Mouse (Mus musculus) MEL (cell line): ENCODE measurements at regions not wholly inside any gene's neighbourhood (a gene's known extent, or its start where the extent isn't known, plus 50 kb on each side); places are given as distances from the start of the nearest gene placed in this dataset.

Experiments used
- DNase-seq: peaks from one replicate; pipeline ENCODE4 v3.0.0; 2011; ENCODE audit warnings: low read depth, low spot score
- H3K27ac ChIP-seq: 2 replicates; pipeline ENCODE4 v1.5.1; 2012; ENCODE audit warnings: low read depth, mild to moderate bottlenecking, control low read depth, low read length, moderate library complexity; ENCODE audit not compliant: control insufficient read depth
- H3K27me3 ChIP-seq, 2 experiments: fragments of 150-350 bp in 1 of 2; sonication (generic) in 1 of 2; 2 replicates each; pipeline ENCODE4 v1.6.1; 2012; ENCODE audit warnings: low read length in 2 of 2, mild to moderate bottlenecking in 2 of 2, improper control_type of control experiment in 1 of 2, moderate library complexity in 1 of 2; ENCODE audit not compliant: insufficient read depth in 2 of 2, control insufficient read depth in 1 of 2
- H3K36me3 ChIP-seq, 2 experiments: 2 replicates each; pipeline ENCODE4 v1.6.1; 2012 to 2014; ENCODE audit warnings: low read length in 2 of 2, improper control_type of control experiment in 1 of 2, inconsistent platforms in 1 of 2, mild to moderate bottlenecking in 1 of 2; ENCODE audit not compliant: insufficient read depth in 2 of 2, control insufficient read depth in 1 of 2
- H3K4me1 ChIP-seq, 2 experiments: fragments of 150-350 bp in 1 of 2; sonication (generic) in 1 of 2; 2 replicates each; pipeline ENCODE4 v1.6.1; 2012; ENCODE audit warnings: low read length in 2 of 2, improper control_type of control experiment in 1 of 2, mild to moderate bottlenecking in 1 of 2; ENCODE audit not compliant: insufficient read depth in 2 of 2, control insufficient read depth in 1 of 2
- H3K4me3 ChIP-seq, 2 experiments: fragments of 150-350 bp in 1 of 2; sonication (generic) in 1 of 2; 2 replicates each; pipeline ENCODE4 v1.5.1; 2012; ENCODE audit warnings: low read depth in 2 of 2, low read length in 2 of 2, mild to moderate bottlenecking in 2 of 2, moderate library complexity in 2 of 2, control low read depth in 1 of 2, improper control_type of control experiment in 1 of 2; ENCODE audit not compliant: control insufficient read depth in 1 of 2, insufficient read depth in 1 of 2
- H3K79me2 ChIP-seq: 2 replicates; pipeline ENCODE4 v1.6.1; 2012; ENCODE audit warnings: mild to moderate bottlenecking, low read length, moderate library complexity; ENCODE audit not compliant: control insufficient read depth, poor library complexity, insufficient read depth
- H3K9ac ChIP-seq: 2 replicates; pipeline ENCODE4 v1.6.1; 2012; ENCODE audit warnings: low read depth, mild to moderate bottlenecking, control low read depth, low read length, moderate library complexity; ENCODE audit not compliant: control insufficient read depth, poor library complexity, severe bottlenecking
- H3K9me3 ChIP-seq: fragments of 150-350 bp; sonication (generic); replicated peaks from 2 replicates; pipeline ENCODE4 v1.6.1; 2012; ENCODE audit warnings: mild to moderate bottlenecking, low read length, improper control_type of control experiment, moderate library complexity; ENCODE audit not compliant: insufficient read depth
- BHLHE40 ChIP-seq: IDR thresholded peaks from 2 replicates; pipeline ENCODE4 v1.6.1; 2012; ENCODE audit warnings: low read depth, mild to moderate bottlenecking, inconsistent platforms, low read length, improper control_type of control experiment, borderline replicate concordance
- CHD1 ChIP-seq: IDR thresholded peaks from 2 replicates; pipeline ENCODE4 v1.6.1; 2012; ENCODE audit warnings: low read depth, mild to moderate bottlenecking, inconsistent platforms, low read length, improper control_type of control experiment
- CTCF ChIP-seq, 3 experiments: IDR thresholded peaks in 2 of 3; conservative IDR thresholded peaks in 1 of 3; 2 replicates each; pipeline ENCODE4 v1.5.1; 2011 to 2012; ENCODE audit warnings: low read length in 3 of 3, low read depth in 2 of 3, mild to moderate bottlenecking in 2 of 3, improper control_type of control experiment in 1 of 3, inconsistent platforms in 1 of 3, mixed read lengths in 1 of 3, moderate library complexity in 1 of 3; ENCODE audit not compliant: control insufficient read depth in 1 of 3, insufficient read depth in 1 of 3, poor library complexity in 1 of 3, severe bottlenecking in 1 of 3
- E2F4 ChIP-seq: IDR thresholded peaks from 2 replicates; pipeline ENCODE4 v1.6.1; 2011; ENCODE audit warnings: low read depth, low read length, improper control_type of control experiment, borderline replicate concordance
- EP300 ChIP-seq, 2 experiments: IDR thresholded peaks; 2 replicates each; pipeline ENCODE4 v1.6.1; 2011; ENCODE audit warnings: improper control_type of control experiment in 2 of 2, low read length in 2 of 2, low read depth in 1 of 2, mild to moderate bottlenecking in 1 of 2
- GABPA ChIP-seq: IDR thresholded peaks from 2 replicates; pipeline ENCODE4 v1.6.1; 2012; ENCODE audit warnings: low read depth, mild to moderate bottlenecking, inconsistent platforms, low read length, improper control_type of control experiment, moderate library complexity
- GATA1 ChIP-seq: IDR thresholded peaks from 2 replicates; pipeline ENCODE4 v1.6.1; 2011; ENCODE audit warnings: low read depth, low read length, improper control_type of control experiment
- HCFC1 ChIP-seq: IDR thresholded peaks from 2 replicates; pipeline ENCODE4 v1.6.1; 2012; ENCODE audit warnings: low read depth, mild to moderate bottlenecking, inconsistent platforms, low read length, improper control_type of control experiment, moderate library complexity
- JUND ChIP-seq: IDR thresholded peaks from 2 replicates; pipeline ENCODE4 v1.6.1; 2011; ENCODE audit warnings: low read depth, mild to moderate bottlenecking, improper control_type of control experiment, low read length
- MAFK ChIP-seq: IDR thresholded peaks from 2 replicates; pipeline ENCODE4 v1.6.1; 2011; ENCODE audit warnings: low read depth, mild to moderate bottlenecking, low read length, improper control_type of control experiment, borderline replicate concordance
- MAX ChIP-seq: IDR thresholded peaks from 2 replicates; pipeline ENCODE4 v1.6.1; 2011; ENCODE audit warnings: low read length, improper control_type of control experiment
- MAZ ChIP-seq: IDR thresholded peaks from 2 replicates; pipeline ENCODE4 v1.6.1; 2012; ENCODE audit warnings: low read depth, mild to moderate bottlenecking, inconsistent platforms, low read length, improper control_type of control experiment
- MEF2A ChIP-seq: IDR thresholded peaks from 2 replicates; pipeline ENCODE4 v1.6.1; 2014; ENCODE audit warnings: low read depth, mild to moderate bottlenecking, inconsistent platforms, low read length, improper control_type of control experiment; ENCODE audit not compliant: poor library complexity, insufficient replicate concordance, severe bottlenecking; ENCODE audit errors: extremely low read depth
- MYB ChIP-seq: IDR thresholded peaks from 2 replicates; pipeline ENCODE4 v1.6.1; 2011; ENCODE audit warnings: mild to moderate bottlenecking, low read depth, low read length, improper control_type of control experiment
- NELFE ChIP-seq: IDR thresholded peaks from 2 replicates; pipeline ENCODE4 v1.6.1; 2011; ENCODE audit warnings: low read depth, low read length, improper control_type of control experiment
- POLR2A ChIP-seq, 2 experiments: IDR thresholded peaks; 2 replicates each; pipeline ENCODE4 v1.6.1; 2011 to 2012; ENCODE audit warnings: low read length in 2 of 2, mild to moderate bottlenecking in 2 of 2, control low read depth in 1 of 2, improper control_type of control experiment in 1 of 2, low read depth in 1 of 2, moderate library complexity in 1 of 2; ENCODE audit not compliant: control insufficient read depth in 1 of 2, insufficient read depth in 1 of 2, poor library complexity in 1 of 2
- POLR2AphosphoS5 ChIP-seq: IDR thresholded peaks from 2 replicates; pipeline ENCODE4 v1.6.1; 2012; ENCODE audit warnings: low read depth, borderline replicate concordance, mild to moderate bottlenecking, inconsistent platforms, low read length, moderate library complexity, mixed read lengths
- RAD21 ChIP-seq: IDR thresholded peaks from 2 replicates; pipeline ENCODE4 v1.6.1; 2011; ENCODE audit warnings: mild to moderate bottlenecking, low read depth, low read length, improper control_type of control experiment
- RCOR1 ChIP-seq: IDR thresholded peaks from 2 replicates; pipeline ENCODE4 v1.6.1; 2012; ENCODE audit warnings: low read depth, mild to moderate bottlenecking, inconsistent platforms, low read length, improper control_type of control experiment
- TAL1 ChIP-seq: IDR thresholded peaks from 2 replicates; pipeline ENCODE4 v1.6.1; 2012; ENCODE audit warnings: mild to moderate bottlenecking, inconsistent platforms, low read length, moderate library complexity, mixed read lengths
- TBP ChIP-seq: IDR thresholded peaks from 2 replicates; pipeline ENCODE4 v1.8.0; 2011; ENCODE audit warnings: low read depth, low read length, improper control_type of control experiment
- TCF12 ChIP-seq: IDR thresholded peaks from 2 replicates; pipeline ENCODE4 v1.6.1; 2014; ENCODE audit warnings: low read depth, mild to moderate bottlenecking, inconsistent platforms, low read length, improper control_type of control experiment, moderate library complexity
- USF1 ChIP-seq: IDR thresholded peaks from 2 replicates; pipeline ENCODE4 v1.6.1; 2014; ENCODE audit warnings: low read depth, mild to moderate bottlenecking, inconsistent platforms, low read length, improper control_type of control experiment, moderate library complexity
- USF2 ChIP-seq, 2 experiments: IDR thresholded peaks; 2 replicates each; pipeline ENCODE4 v1.6.1; 2011 to 2012; ENCODE audit warnings: improper control_type of control experiment in 2 of 2, low read length in 2 of 2, borderline replicate concordance in 1 of 2, inconsistent platforms in 1 of 2, low read depth in 1 of 2, mild to moderate bottlenecking in 1 of 2; ENCODE audit not compliant: insufficient read depth in 1 of 2
- ZKSCAN1 ChIP-seq: IDR thresholded peaks from 2 replicates; pipeline ENCODE4 v1.6.1; 2012; ENCODE audit warnings: low read depth, mild to moderate bottlenecking, inconsistent platforms, low read length, improper control_type of control experiment, moderate library complexity
- ZMIZ1 ChIP-seq: IDR thresholded peaks from 2 replicates; pipeline ENCODE4 v1.6.1; 2012; ENCODE audit warnings: low read depth, mild to moderate bottlenecking, inconsistent platforms, low read length, improper control_type of control experiment, moderate library complexity
- ZNF384 ChIP-seq: IDR thresholded peaks from 2 replicates; pipeline ENCODE4 v1.6.1; 2012; ENCODE audit warnings: low read depth, mild to moderate bottlenecking, inconsistent platforms, low read length, improper control_type of control experiment

DNA sequence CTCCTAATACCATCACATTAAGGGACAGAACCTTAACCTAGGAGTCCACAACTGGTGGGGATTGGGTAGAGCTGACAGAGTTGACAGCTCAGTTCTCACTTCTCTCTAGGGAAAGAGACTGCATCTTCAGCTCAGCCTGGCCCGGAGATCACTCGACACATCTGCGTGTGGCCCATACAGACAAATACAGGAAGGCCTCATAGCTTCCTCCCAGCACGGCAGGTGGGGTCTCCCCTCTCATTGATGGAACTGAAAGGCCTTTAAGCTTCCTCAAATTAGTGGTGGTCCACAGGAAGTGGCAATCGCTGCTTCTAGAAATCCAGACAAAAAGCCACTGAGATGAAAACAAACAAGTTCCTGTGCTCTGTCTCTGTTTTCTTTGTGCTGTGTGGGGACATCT lies 83.4 kb upstream of the Cxcr4 start:
- Histone ChIP-seq H3K27me3 (no peaks in the 10 kb centered on the region), H3K36me3 (no peaks in the 10 kb centered on the region), H3K79me2 (no peaks in the 10 kb centered on the region), H3K9me3 (no peaks in the 10 kb centered on the region), H3K4me3 (no peak overlapping the region), H3K4me1 (no peaks in the 10 kb centered on the region), H3K27ac (no peak overlapping the region), H3K9ac (no peak overlapping the region)
- TF ChIP-seq BHLHE40, result no peak
- no peak for DNase-seq

GRCm38 (mm10) chr1:128672306-128672705 lies 80.2 kb upstream of the Cxcr4 start:
- Histone ChIP-seq H3K4me3 (no peak overlapping the region), H3K79me2 (no peaks in the 10 kb centered on the region), H3K9me3 (no peaks in the 10 kb centered on the region), H3K36me3 (no peaks in the 10 kb centered on the region), H3K27ac (no peak overlapping the region), H3K9ac (no peak overlapping the region), H3K4me1 (no peaks in the 10 kb centered on the region), H3K27me3 (no peaks in the 10 kb centered on the region)
- DNase-seq, result no peak
- TF ChIP-seq MAFK, result no peak
- TF ChIP-seq CTCF (IDR thresholded peaks at IDR 0.05 in 2 of 3, conservative IDR thresholded peaks at IDR 0.05 in 1 of 3; ENCODE audit: control insufficient read depth in 1 of 3, insufficient read depth in 1 of 3, low read depth in 2 of 3, low read length in 3 of 3, poor library complexity in 1 of 3, severe bottlenecking in 1 of 3), result no peak
- no peak for TF ChIP-seq USF1
- no peak for TF ChIP-seq RCOR1
- no peak for TF ChIP-seq HCFC1
- no peak for TF ChIP-seq GATA1
- no peak for TF ChIP-seq EP300 (IDR thresholded peaks at IDR 0.05; ENCODE audit: low read depth in 1 of 2, low read length in 2 of 2)
- TF ChIP-seq MAZ, result no peak
- TF ChIP-seq JUND, result no peak
- TF ChIP-seq POLR2AphosphoS5, result no peak
- TF ChIP-seq ZMIZ1, result no peak
- TF ChIP-seq POLR2A (IDR thresholded peaks at IDR 0.05; ENCODE audit: control insufficient read depth in 1 of 2, insufficient read depth in 1 of 2, low read depth in 1 of 2, low read length in 2 of 2, poor library complexity in 1 of 2), result no peak
- TF ChIP-seq MEF2A, result no peak
- TF ChIP-seq MAX, result no peak

DNA sequence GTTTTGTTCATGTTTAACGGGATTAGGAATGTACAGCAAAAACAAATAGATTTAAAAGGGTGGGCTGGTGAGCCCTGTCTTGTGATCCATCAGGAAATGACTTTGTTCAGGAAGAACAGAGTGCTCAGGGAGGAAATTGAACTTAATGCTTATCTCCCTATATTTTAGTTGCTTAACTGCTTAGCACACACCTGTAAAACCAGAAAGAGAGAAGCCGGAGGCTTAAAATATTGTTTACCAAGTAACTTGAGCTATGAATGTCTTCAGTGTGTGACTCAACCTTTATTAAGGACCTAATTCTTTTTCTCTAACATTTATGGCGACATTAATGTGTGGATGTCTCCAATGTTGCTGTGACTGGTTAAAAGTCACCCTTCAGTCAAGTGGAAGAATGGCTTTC lies 79.4 kb upstream of the Cxcr4 start:
- no peak overlapping the region for H3K27ac ChIP-seq
- H3K36me3 ChIP-seq, result no peaks in the 10 kb centered on the region
- H3K9me3 ChIP-seq, result no peaks in the 10 kb centered on the region
- no peak overlapping the region for H3K9ac ChIP-seq
- DNase-seq, result no peak
- no peaks in the 10 kb centered on the region for H3K79me2 ChIP-seq
- no peak overlapping the region for H3K4me3 ChIP-seq
- no peaks in the 10 kb centered on the region for H3K4me1 ChIP-seq
- no peaks in the 10 kb centered on the region for H3K27me3 ChIP-seq
- TF ChIP-seq TCF12 (no peak), MYB (no peak), BHLHE40 (no peak), E2F4 (no peak), USF2 (IDR thresholded peaks at IDR 0.05; ENCODE audit: borderline replicate concordance in 1 of 2, insufficient read depth in 1 of 2, low read depth in 1 of 2, low read length in 2 of 2) (no peak), HCFC1 (no peak), TAL1 (no peak), CTCF (IDR thresholded peaks at IDR 0.05 in 2 of 3, conservative IDR thresholded peaks at IDR 0.05 in 1 of 3; ENCODE audit: control insufficient read depth in 1 of 3, insufficient read depth in 1 of 3, low read depth in 2 of 3, low read length in 3 of 3, poor library complexity in 1 of 3, severe bottlenecking in 1 of 3) (no peak), TBP (no peak), ZKSCAN1 (no peak), CHD1 (no peak), RAD21 (no peak), GABPA (no peak), GATA1 (no peak), ZNF384 (no peak), NELFE (no peak)
